Mouse (Mus musculus) brain, adult 2 months (tissue): ENCODE data around the gene Miga1.

Experiments
- DNase-seq: peaks from one replicate; pipeline ENCODE4 v3.0.0; 2011; ENCODE audit warnings: low read depth, low spot score

The Miga1 gene

DNA sequence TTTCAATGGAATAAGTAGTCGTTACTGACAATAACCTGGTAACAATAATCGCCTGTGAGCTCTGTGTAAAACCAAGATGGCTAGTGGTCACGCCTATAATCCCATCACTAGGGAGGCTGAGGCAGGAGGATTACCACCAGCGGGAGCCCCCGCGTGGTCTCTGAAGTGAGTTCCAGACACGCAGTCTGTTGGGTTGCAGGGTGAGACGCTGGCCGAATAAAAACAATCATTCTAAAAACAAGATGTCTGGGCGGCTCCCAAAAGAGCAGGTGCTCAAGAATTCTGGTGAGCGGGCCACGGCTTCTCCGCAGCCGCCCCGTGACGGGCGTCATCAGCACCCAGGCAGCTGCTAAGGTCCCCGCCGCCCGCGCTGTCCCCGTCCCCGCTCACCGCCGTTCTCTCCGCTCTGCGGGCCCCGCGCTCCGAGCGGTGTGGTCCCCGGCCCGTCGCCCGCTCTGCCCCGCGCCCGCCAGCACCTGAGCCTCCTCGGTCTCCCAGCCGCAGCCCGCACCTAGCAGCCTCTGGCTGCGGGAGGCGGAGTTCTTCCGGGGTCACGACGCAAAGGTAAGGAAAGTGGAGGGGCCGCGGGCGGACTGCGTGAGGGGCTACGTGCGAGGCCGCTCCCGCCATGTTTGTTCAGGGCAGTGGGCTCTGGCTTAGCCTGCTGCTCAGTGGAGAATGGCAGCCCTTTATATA, at the start of gene Miga1:
TSS of gene Miga1 (minus strand) at position 546 of the 696 bp plus-strand sequence.
- DNase-seq, result peak; percentile 94

DNA sequence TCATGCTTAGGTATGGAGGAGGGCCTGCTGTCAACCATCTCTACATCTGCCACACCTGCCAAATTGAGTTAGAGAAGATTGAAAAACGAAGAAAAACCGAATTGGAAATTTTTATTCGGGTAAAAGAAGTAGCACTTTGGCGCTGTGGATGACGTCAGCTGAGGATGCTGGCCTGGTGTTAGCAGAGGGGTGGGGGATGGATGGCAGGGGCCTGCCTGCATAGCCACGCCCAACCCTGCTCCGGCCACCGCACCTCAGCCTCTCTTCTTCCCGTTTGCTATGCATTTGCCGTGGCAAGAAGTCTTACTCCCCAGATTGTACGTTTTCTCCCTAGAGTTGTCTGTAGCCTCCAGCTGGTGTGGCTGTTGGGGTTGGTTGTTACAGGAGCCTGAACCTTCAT, 43.9 kb upstream of the Miga1 start:
- no peak for DNase-seq

DNA sequence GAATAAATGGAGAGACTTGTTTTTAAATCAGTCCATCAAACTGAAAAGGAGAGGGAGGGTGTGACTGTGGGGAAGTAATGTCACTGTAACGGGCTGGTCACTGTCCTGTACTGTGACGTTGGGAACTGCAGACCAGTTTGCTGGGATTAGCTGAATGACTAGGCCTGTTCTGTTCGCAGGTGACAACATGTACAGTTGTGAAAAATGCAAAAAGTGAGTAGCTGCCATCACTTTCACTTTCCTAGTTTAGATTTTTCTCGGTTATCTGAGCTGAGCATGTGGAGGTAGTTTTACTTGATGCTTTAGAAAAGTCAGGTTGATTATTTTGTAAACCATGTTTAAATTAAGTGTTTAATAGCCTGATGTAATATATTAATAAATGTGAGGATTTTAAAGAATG, 35.9 kb upstream of the Miga1 start:
- no peak for DNase-seq

DNA sequence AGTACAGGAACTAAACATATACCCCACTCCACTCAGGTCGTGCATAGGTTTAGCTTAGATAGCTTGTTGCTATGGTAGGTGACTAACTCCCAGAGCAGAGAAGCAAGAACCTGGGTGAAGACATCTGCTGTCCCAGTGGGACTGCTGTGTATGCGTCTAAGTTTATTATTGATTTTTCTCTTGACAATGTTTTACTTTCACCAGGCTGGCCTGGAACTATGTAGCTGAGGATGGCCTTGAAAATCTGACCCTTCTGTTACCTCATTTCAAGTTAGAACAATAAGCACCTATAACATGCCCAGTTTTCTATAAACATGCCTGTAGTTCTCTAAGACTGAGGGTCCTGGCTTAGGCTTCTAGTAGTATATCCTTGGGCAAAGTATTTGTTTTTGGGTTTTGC, 24.0 kb upstream of the Miga1 start:
- DNase-seq, result no peak

DNA sequence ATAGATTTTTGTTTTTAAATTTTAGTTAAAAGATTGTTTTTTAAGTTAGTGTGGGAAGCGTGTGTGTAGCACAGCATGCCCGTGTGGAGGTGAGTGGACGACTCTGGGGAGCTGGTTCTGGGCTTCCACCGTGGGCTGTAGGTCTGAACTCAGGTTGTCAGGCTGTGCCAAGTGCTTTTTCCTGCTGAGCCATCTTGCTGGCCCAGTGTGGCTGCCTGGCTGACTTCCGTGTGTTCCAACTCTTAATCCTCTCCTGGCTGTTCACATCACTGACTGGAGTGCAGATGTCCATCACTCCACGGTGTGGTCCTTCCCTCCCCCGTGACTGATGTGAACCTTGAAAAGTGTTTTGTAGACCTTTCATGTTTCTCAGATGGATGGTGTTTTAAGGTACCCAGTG, 18.9 kb upstream of the Miga1 start:
- DNase-seq, result peak; percentile 21

DNA sequence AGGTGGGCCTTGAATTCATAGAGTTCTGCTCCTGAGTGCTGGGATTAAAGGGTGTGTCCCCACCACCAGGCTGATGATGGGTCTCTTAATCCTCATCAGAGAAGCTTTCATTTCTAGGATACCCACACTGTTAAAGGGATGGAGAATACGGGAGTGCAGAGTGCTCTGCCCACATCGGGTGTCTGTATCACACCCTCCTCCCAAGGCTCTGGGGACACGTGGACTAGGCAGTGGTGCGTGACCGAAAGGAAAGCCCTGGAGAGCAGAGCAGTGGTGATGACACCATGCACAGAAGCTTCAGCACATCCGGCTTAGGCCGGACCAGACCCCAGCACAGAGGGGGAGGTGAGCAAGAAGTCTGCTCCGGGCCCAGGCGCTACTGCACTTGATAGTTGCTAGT, 16.5 kb upstream of the Miga1 start:
- no peak for DNase-seq

DNA sequence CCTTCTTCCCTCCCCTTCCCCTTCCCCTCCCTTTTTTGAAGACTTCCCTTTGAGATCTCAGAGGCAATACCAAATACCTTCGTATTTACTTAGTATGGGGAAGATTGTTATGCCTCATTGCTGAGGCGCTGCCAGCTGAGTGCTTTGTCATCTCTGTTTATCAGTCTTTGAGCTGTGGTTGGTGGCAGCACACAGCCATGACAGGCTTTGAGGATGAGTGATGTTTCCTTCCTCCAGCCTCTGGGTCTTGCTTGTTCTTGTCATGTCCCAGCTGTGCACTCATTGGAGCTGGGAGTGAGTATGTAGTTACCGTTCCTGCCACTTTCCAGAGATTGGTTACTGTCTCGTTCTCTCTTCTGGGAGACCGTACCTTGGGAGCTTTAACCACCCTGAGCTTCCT, 15.2 kb upstream of the Miga1 start:
- DNase-seq, result peak; percentile 49

DNA sequence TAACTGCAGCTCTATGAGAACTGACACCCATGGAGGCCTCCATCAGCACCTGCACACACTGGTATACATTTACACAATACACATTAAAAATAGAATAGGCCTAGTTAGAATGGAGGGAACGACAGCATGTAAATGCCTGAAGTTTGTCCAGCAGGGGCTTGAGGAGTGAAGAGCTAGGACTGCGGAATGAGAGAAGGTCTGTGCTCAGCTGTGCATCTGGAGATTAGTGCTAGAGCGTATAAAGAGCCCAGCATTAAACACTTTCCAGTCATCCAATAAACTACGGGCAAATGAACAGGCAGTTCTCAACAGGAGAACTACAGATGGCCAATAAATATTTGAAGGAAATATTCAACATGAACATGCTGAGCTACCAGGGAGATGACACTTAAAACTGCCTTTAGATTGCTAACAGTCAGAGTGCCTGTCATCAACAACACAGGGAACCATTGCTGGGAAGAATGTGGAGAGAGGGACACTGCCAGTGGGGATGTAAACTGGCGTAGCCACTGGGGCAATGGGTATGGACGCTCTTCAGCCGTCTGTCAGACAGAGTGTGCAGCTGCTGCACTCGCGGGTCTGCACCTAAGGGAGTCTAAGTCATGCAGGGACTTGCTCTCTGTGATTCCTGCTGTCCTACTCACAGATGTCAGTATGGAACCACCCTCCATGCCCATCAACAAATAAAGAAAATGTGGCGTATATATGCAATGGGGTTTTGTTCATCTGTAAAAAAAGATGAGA, 13.4 kb upstream of the Miga1 start:
- DNase-seq, result no peak

DNA sequence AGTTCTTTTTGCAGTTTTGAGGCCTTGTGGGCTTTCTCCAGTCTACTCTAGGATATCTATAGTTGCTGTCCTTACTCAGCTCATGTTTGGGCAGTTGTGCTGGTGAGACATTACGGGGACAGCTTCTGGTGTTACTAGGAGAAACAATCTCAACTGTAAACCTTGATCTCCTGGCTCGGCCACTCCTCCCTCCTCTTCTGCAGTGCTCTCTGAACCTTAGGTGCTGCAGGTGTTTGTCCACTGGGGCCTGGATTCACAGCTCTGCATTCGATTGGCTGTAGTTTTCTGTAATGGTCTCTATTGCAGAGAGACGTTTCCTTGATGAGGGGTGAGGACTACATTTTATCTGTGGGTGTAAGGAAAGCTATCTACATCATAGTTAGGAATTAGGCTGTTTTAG, 12.1 kb upstream of the Miga1 start:
- DNase-seq, result no peak

DNA sequence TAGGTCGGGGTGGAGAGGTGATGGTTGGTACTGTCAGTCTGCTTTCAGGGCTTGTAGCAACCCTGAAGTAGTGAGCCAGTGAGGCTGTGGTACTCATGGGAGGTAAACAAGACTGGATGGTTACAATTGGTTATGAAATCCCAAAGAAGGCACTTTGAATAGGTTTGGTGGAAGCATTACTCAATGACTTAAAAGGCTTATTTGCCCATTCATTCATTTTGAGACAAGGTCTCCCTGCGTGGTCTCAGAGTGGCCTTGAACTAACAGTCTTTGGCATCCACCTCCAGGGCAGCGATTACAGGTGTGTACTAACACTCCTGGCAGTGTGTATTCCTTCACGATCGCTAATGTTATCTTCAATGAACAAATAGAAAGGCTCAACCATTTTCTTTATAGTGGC, 10.8 kb upstream of the Miga1 start:
- no peak for DNase-seq

DNA sequence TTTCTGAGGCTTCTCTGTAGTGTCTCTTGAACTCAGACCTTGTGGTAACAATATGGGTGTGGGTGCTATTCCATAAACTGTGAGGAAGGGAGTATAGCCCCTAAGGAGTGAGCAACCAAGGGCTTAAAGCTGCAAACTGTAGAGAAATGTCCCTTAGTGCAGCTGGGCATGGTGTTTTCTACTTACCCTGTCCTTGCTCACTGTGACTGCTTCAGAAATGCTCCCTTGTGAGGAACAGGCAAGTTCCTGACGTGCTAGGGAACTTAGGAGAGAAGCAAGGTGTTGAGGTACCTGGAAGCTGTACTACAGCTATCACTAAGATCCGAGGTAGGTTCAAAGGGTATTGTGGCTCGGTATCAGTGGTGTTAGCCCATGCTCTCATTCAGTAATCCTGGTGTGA, 10.2 kb upstream of the Miga1 start:
- no peak for DNase-seq

DNA sequence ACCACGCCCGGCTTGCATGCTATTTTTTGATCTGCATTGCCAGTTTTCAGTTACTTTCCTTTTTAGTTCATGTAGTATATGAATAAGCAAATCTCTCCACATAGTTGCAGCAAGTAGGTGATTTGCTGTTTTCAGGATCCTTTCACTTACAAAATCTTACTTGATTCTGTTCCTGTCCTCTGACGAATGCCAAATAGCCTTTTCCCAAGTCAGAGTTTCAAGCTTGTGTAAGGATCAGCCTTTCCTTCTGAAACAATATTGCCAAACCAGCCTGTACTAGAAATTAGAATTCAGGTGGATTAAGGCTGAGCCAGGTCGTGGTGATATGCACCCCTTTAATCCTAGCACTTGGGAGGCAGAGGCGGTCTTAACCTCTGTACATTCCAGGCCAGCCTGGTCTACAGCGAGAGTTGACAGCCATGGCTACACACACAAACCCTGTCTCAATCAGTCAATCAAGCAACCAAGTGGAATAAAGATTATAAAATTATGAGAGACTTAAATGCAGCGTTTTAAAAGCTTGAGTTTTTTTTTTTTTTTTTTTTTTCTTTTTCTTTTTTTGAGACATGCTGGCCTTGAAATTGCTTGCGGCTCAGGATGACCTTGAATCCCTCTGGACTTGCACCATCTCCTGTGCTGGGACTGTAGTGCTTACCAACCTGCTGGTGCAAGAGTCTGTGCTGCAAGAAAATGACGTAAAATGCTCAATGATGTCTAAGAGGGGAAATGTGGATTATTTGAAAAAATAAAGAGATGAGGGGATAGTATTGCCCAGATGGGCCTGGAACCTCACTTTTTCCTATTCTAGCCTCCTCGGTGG, 8.0 kb upstream of the Miga1 start:
- DNase-seq, result no peak

DNA sequence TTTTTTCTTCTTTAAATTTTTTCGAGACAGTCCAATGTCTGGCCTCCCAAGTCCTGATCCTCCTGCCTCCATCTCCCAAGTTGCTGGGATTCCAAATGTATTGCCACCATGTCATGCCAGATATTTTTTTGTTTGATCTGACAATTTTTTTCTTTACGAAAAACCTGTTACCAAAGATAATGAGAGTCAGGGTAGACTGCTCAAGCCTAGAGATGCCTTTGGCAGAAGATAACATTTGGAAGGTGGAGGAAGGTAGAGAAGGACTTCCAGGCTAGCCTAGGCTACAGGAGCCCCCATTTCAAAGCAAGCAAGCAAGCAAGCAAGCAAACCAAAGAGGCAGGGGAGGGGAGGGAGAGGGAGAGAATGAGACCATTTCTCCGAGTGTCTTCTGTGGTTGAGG, 7.0 kb upstream of the Miga1 start:
- no peak for DNase-seq

DNA sequence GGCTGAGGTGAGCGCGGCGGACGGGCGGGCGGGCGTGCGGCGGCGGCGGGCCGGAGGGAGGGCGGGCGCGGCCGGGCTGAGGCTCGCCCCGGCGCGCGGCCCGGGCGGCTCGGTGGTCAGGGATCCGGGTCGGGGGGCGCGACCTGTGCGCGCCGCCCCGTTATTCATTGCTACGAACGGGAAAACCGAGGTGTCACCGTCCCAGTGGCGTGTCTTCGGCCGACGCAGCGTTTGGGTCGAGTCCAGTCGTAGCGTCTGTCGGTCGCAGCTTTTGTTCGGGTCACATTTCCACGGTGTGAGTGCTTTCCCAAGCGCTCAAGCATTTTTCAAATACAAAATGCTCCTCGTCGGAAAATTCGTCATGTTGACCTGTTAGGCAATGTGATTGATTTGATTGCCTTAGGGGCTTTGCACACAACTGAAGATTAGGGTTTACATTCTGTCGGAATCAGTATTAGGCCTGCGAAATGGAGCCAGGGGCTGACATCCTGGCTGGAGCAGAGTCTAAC, 6.5 kb upstream of the Miga1 start:
- DNase-seq, result peak; percentile 60

DNA sequence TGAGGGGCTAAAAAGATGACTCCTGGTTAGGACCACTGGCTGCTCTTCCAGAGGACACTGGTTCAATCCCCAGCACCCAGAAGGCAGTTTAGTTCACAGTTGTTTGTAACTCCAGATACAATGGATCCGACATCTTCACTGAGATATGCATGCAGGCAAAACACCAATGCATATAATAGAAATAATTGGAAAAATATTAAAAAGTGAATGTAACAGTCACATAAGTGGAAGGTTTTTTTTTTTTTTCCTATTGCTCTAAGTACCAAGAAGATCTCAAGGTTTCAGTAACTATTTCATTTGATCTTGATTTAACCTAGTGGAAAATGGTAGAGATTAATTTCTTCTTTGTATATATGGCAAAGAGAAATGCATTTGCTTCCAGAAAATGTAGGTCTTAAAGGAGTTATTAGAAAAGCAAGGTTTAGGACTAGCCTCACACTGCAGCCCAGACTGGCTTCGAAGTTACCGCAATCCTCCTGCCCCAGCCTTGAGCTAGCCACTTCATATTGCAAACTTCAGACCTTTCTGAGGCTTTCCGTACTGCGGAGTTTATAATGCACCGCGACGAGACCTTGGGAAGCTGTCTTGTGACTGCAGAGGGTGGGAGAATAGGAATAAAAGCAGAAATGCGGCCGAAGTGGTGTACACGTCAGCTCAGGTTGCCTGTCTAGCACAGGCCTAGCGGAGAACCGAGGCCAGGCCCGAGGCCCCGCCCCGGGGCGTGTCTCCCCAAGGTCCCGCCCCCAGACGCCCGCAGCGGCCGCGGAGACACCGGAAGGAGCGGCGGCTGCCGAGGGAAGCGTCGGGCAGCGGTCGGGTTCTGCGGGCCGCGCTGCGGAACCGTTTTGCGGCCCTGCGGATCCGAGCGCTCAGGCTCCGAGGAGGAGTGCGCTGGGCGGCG, 5.8 kb upstream of the Miga1 start, which contains the start of gene Usp33:
TSS of gene Usp33 (plus strand) at position 747 of the 901 bp plus-strand sequence.
- peak; percentile 96 for DNase-seq

DNA sequence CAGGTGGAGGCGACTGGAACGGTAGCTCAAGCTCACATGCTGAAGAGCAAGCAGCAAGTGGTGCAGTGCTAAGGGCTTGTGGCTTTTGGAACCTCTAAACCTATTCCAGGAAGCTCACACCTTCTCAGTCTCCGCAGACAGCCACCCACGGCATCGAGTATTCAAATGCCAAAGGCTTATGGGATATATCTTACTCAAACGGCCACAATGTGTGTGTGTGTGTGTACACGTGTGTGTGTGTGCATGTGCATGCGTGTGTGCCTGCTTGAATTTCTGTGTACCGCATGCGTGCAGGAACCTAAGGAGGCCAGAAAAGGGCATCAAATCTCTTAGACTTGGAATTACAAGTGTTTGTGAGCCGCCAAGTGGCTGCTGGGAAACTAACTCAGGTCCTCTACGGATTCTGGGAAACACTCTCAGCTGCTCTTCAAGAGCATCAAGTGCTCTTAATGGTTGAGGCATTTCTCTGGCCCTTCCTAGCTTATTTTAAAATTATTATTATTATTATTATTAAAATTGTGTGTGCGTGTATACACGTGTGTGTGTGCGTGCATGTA, 2.8 kb upstream of the Miga1 start:
- DNase-seq, result no peak

DNA sequence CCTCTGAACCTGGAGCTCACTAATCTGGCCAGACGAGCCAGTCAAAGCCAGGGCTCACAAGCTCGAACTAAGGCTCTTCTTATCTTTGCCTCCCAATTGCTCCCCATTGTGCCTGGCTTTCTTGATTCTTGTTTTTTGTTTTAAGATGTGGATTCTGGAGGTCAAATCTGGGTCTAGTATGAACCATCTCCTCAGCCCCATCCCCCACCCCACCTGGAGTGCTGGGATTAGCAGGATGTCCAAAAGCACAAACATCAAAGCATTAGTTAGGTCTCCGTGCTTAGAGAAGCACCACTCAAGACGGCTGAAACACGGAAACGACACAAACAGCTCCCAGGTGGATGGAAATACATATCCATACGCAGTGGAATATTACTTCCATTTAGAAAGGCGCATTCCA, 4.1 kb downstream of the Miga1 start:
- no peak for DNase-seq

DNA sequence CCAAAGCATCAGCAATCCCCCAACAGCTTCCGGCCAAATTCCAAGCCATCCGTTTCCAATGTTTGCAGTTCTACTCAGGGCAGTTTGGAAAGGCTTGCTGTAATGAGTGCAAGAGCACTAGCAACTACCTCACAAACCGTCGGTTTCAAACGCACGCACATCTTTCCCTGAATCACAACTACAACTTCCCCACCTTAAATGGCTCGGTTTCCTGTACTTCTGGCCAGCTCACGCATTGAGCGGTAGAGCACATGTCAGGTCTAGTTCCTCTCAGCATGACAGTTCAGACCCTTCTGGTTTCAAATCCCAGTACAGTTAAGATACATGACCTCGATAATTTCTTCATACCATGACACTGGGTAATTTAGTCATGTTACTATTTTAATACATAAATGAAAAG, 6.6 kb downstream of the Miga1 start:
- DNase-seq, result no peak

DNA sequence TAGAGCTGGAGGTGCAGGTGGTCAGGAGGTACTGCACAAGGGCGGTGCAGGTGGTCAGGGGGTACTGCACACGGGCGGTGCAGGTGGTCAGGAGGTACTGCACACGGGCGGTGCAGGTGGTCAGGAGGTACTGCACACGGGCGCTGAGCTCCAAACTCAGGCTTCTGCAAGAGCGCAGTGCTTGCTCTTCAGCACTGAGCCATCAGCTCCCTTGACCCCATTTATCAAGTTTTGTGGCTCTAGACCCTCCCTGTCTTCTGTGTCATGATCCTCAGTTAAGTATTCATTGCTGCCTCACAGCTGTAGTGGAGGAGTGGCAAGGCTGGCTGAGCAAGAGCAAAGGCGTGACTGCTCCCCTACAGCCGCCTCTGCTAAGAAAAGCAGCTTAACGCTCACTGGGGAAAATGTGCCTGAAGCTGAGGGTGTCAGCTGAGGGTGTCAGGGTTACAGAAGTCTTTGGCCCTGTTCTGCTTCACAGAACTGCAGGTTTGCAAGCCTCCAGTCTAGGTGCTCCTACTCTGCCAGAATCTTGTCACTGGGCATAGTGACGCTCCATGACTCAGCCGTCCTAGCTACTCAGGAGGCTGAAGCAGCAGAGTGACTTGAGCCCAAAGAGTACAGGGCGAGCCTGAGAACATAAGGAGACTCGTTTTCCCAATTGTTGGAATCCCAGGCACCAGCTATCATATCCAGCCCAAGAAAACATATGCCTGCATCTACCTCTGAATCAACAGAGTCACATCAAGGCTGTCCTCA, 7.5 kb downstream of the Miga1 start:
- peak; percentile 70 for DNase-seq

DNA sequence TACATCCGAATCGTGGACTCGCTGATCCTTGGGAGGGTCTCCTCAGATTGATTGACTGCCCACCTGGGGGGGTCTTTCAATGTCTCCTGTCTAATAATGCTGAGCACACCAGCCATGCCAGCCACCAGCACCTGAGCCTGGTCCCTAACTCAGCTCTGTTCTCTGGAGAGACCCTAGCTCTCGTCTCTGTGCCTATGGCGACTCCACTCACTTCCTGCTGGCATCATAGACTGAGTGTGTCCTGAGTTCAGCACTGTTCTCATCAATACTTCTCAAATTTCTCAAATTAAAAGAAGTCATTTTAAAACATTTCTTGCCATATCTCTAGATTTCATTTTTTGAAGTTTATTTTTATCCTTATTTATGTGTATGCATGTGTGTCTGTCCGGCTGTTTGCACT, 8.1 kb downstream of the Miga1 start:
- no peak for DNase-seq
